Mouse (Mus musculus) telencephalon, adult 2 months (tissue): Measurements from ENCODE around the gene Slc18a3.
A peak's percentile ranks its signal among the peaks of the same experiment; 100 is the strongest.

ENCODE experiments used
- DNase-seq: peaks from one replicate; pipeline ENCODE4 v3.0.0-alpha.2; 2011; ENCODE audit warnings: low read depth, low spot score

Gene Slc18a3

GRCm38 (mm10) chr14:32464601-32465505, at the start of gene Slc18a3:
Gene Slc18a3, minus strand, starts transcription at chr14:32464850.
- DNase-seq, result no peak

- peak; percentile 85 for DNase-seq
Measured at GRCm38 (mm10) chr14:32513336-32514032, 48.8 kb upstream of the Slc18a3 start, which contains the start of gene Ercc6. Gene Ercc6, plus strand, starts transcription at chr14:32513521.

GRCm38 (mm10) chr14:32512912-32513311, 48.3 kb upstream of the Slc18a3 start:
- no peak for DNase-seq

GRCm38 (mm10) chr14:32509443-32509961, 44.9 kb upstream of the Slc18a3 start:
- no peak for DNase-seq

GRCm38 (mm10) chr14:32508105-32508835, 43.6 kb upstream of the Slc18a3 start:
- no peak for DNase-seq

GRCm38 (mm10) chr14:32507216-32507615, 42.6 kb upstream of the Slc18a3 start:
- no peak for DNase-seq

GRCm38 (mm10) chr14:32506329-32506728, 41.7 kb upstream of the Slc18a3 start:
- no peak for DNase-seq

GRCm38 (mm10) chr14:32503897-32504296, 39.2 kb upstream of the Slc18a3 start:
- DNase-seq, result no peak

GRCm38 (mm10) chr14:32502764-32503688, 38.4 kb upstream of the Slc18a3 start:
- DNase-seq, result no peak

GRCm38 (mm10) chr14:32501303-32501702, 36.7 kb upstream of the Slc18a3 start:
- no peak for DNase-seq

- DNase-seq, result no peak
Measured at GRCm38 (mm10) chr14:32496115-32496850, 31.6 kb upstream of the Slc18a3 start.

GRCm38 (mm10) chr14:32492521-32492920, 27.9 kb upstream of the Slc18a3 start:
- DNase-seq, result peak; percentile 36

GRCm38 (mm10) chr14:32482061-32482460, 17.4 kb upstream of the Slc18a3 start:
- peak; percentile 18 for DNase-seq

- DNase-seq, result no peak
Measured at GRCm38 (mm10) chr14:32477581-32477980, 12.9 kb upstream of the Slc18a3 start.

GRCm38 (mm10) chr14:32476559-32476958, 11.9 kb upstream of the Slc18a3 start:
- no peak for DNase-seq

- DNase-seq, result peak; percentile 39
Measured at GRCm38 (mm10) chr14:32472996-32473395, 8.3 kb upstream of the Slc18a3 start.

GRCm38 (mm10) chr14:32467606-32468005, 3.0 kb upstream of the Slc18a3 start:
- DNase-seq, result no peak

GRCm38 (mm10) chr14:32465889-32466288, 1.2 kb upstream of the Slc18a3 start, which contains the start of gene Chat:
Gene Chat, minus strand, starts transcription at chr14:32465989.
- DNase-seq, result no peak

GRCm38 (mm10) chr14:32465506-32465870, 838 bp upstream of the Slc18a3 start:
- no peak for DNase-seq
